Mouse (Mus musculus): ENCODE measurements around the gene Aars2.

- TF ChIP-seq POLR2A (IDR thresholded peaks at IDR 0.05; ENCODE audit: low read depth, low read length) = no peak
- no peak for TF ChIP-seq CTCF (IDR thresholded peaks at IDR 0.05; ENCODE audit: borderline replicate concordance, insufficient read depth, low read length)
Measured at GRCm38 (mm10) chr17:45545278-45545961, 38.8 kb downstream of the Aars2 start.

Data from embryonic fibroblast, embryonic 13.5 days (primary cell).